Mouse (Mus musculus): ENCODE data around the gene Sertad3. TPM values are rescaled to one million over a fixed set of nuclear protein-coding genes. Genes with fewer than 3 reads are reported as not detected.

The Sertad3 gene
- total and polyA plus RNA-seq, 2 experiments = 3.5 to 6.9 TPM

GRCm38 (mm10) chr7:27455273-27455672, 18.3 kb upstream of the Sertad3 start:
- Histone ChIP-seq H3K27ac (replicated peaks; ENCODE audit: insufficient read depth, low read depth, low read length) (no peak overlapping the region), H3K36me3 (ENCODE audit: control insufficient read depth, insufficient read depth, low read length) (no peaks in the 10 kb centered on the region), H3K4me1 (ENCODE audit: control insufficient read depth, insufficient read depth, low read length) (peaks cover 6% of the 10 kb centered on the region; the same call in 1 of the 2 replicates), H3K4me3 (ENCODE audit: insufficient read depth, low read depth, low read length) (no peak overlapping the region), H3K9ac (ENCODE audit: low read depth, low read length) (no peak overlapping the region), H3K79me2 (ENCODE audit: control insufficient read depth, insufficient read depth, low read length) (peaks cover 6% of the 10 kb centered on the region; the same call in 1 of the 2 replicates), H3K27me3 (ENCODE audit: control insufficient read depth, insufficient read depth, low read length) (no peaks in the 10 kb centered on the region)
- DNase-seq (ENCODE audit: extremely low read depth, low read depth, low spot score) = no peak
- WGBS = 93% methylated on average over 3 of the region's 3 CpGs
- TF ChIP-seq POLR2A (IDR thresholded peaks at IDR 0.05; ENCODE audit: extremely low read depth, insufficient read depth, low read length) (no peak), CTCF (IDR thresholded peaks at IDR 0.05; ENCODE audit: low read depth, low read length) (no peak)

GRCm38 (mm10) chr7:27458614-27459013, 15.0 kb upstream of the Sertad3 start:
- Histone ChIP-seq H3K27me3 (ENCODE audit: control insufficient read depth, insufficient read depth, low read length) (no peaks in the 10 kb centered on the region), H3K79me2 (ENCODE audit: control insufficient read depth, insufficient read depth, low read length) (peaks cover 6% of the 10 kb centered on the region; the same call in 1 of the 2 replicates), H3K36me3 (ENCODE audit: control insufficient read depth, insufficient read depth, low read length) (peaks cover 12% of the 10 kb centered on the region; the same call in 1 of the 2 replicates), H3K4me3 (ENCODE audit: insufficient read depth, low read depth, low read length) (no peak overlapping the region), H3K4me1 (ENCODE audit: control insufficient read depth, insufficient read depth, low read length) (no peaks in the 10 kb centered on the region), H3K9ac (ENCODE audit: low read depth, low read length) (no peak overlapping the region), H3K27ac (replicated peaks; ENCODE audit: insufficient read depth, low read depth, low read length) (no peak overlapping the region)
- no peak for TF ChIP-seq POLR2A (IDR thresholded peaks at IDR 0.05; ENCODE audit: extremely low read depth, insufficient read depth, low read length)
- TF ChIP-seq CTCF (IDR thresholded peaks at IDR 0.05; ENCODE audit: low read depth, low read length) = no peak
- 92% methylated on average over 4 of the region's 4 CpGs for WGBS
- DNase-seq (ENCODE audit: extremely low read depth, low read depth, low spot score) = no peak

GRCm38 (mm10) chr7:27459640-27460039, 13.9 kb upstream of the Sertad3 start:
- WGBS = 89% methylated on average over 5 of the region's 5 CpGs
- H3K27ac ChIP-seq (replicated peaks; ENCODE audit: insufficient read depth, low read depth, low read length) = no peak overlapping the region
- H3K4me1 ChIP-seq (ENCODE audit: control insufficient read depth, insufficient read depth, low read length) = no peaks in the 10 kb centered on the region
- H3K9ac ChIP-seq (ENCODE audit: low read depth, low read length) = no peak overlapping the region
- H3K27me3 ChIP-seq (ENCODE audit: control insufficient read depth, insufficient read depth, low read length) = no peaks in the 10 kb centered on the region
- H3K4me3 ChIP-seq (ENCODE audit: insufficient read depth, low read depth, low read length) = no peak overlapping the region
- no peak for DNase-seq (ENCODE audit: extremely low read depth, low read depth, low spot score)
- TF ChIP-seq POLR2A (IDR thresholded peaks at IDR 0.05; ENCODE audit: extremely low read depth, insufficient read depth, low read length) = no peak
- no peak for TF ChIP-seq CTCF (IDR thresholded peaks at IDR 0.05; ENCODE audit: low read depth, low read length)
- peaks cover 6% of the 10 kb centered on the region; the same call in 1 of the 2 replicates for H3K79me2 ChIP-seq (ENCODE audit: control insufficient read depth, insufficient read depth, low read length)
- H3K36me3 ChIP-seq (ENCODE audit: control insufficient read depth, insufficient read depth, low read length) = peaks cover 18% of the 10 kb centered on the region

- Histone ChIP-seq H3K4me3 (ENCODE audit: insufficient read depth, low read depth, low read length) (no peak overlapping the region), H3K36me3 (ENCODE audit: control insufficient read depth, insufficient read depth, low read length) (peaks cover 18% of the 10 kb centered on the region), H3K27me3 (ENCODE audit: control insufficient read depth, insufficient read depth, low read length) (no peaks in the 10 kb centered on the region), H3K9ac (ENCODE audit: low read depth, low read length) (no peak overlapping the region), H3K79me2 (ENCODE audit: control insufficient read depth, insufficient read depth, low read length) (peaks cover 6% of the 10 kb centered on the region; the same call in 1 of the 2 replicates), H3K4me1 (ENCODE audit: control insufficient read depth, insufficient read depth, low read length) (no peaks in the 10 kb centered on the region), H3K27ac (replicated peaks; ENCODE audit: insufficient read depth, low read depth, low read length) (no peak overlapping the region)
- WGBS = 90% methylated on average over 6 of the region's 6 CpGs
- no peak for DNase-seq (ENCODE audit: extremely low read depth, low read depth, low spot score)
- no peak for TF ChIP-seq POLR2A (IDR thresholded peaks at IDR 0.05; ENCODE audit: extremely low read depth, insufficient read depth, low read length)
- no peak for TF ChIP-seq CTCF (IDR thresholded peaks at IDR 0.05; ENCODE audit: low read depth, low read length)
Observed at GRCm38 (mm10) chr7:27460477-27460876, 13.1 kb upstream of the Sertad3 start.

GRCm38 (mm10) chr7:27467648-27468047, 5.9 kb upstream of the Sertad3 start:
- no peak overlapping the region for H3K4me3 ChIP-seq (ENCODE audit: insufficient read depth, low read depth, low read length)
- H3K27me3 ChIP-seq (ENCODE audit: control insufficient read depth, insufficient read depth, low read length) = no peaks in the 10 kb centered on the region
- H3K36me3 ChIP-seq (ENCODE audit: control insufficient read depth, insufficient read depth, low read length) = peaks cover 20% of the 10 kb centered on the region
- no peaks in the 10 kb centered on the region for H3K4me1 ChIP-seq (ENCODE audit: control insufficient read depth, insufficient read depth, low read length)
- TF ChIP-seq POLR2A (IDR thresholded peaks at IDR 0.05; ENCODE audit: extremely low read depth, insufficient read depth, low read length) (no peak), CTCF (IDR thresholded peaks at IDR 0.05; ENCODE audit: low read depth, low read length) (no peak)
- no peak overlapping the region for H3K9ac ChIP-seq (ENCODE audit: low read depth, low read length)
- 56% methylated on average over 4 of the region's 4 CpGs for WGBS
- H3K79me2 ChIP-seq (ENCODE audit: control insufficient read depth, insufficient read depth, low read length) = no peaks in the 10 kb centered on the region
- H3K27ac ChIP-seq (replicated peaks; ENCODE audit: insufficient read depth, low read depth, low read length) = no peak overlapping the region
- DNase-seq (ENCODE audit: extremely low read depth, low read depth, low spot score) = no peak

GRCm38 (mm10) chr7:27471390-27472120, 2.0 kb upstream of the Sertad3 start:
- Histone ChIP-seq H3K79me2 (ENCODE audit: control insufficient read depth, insufficient read depth, low read length) (peaks cover 10% of the 10 kb centered on the region), H3K36me3 (ENCODE audit: control insufficient read depth, insufficient read depth, low read length) (peaks cover under 1% of the 10 kb centered on the region), H3K27me3 (ENCODE audit: control insufficient read depth, insufficient read depth, low read length) (no peaks in the 10 kb centered on the region), H3K4me1 (ENCODE audit: control insufficient read depth, insufficient read depth, low read length) (peaks cover 9% of the 10 kb centered on the region), H3K27ac (replicated peaks; ENCODE audit: insufficient read depth, low read depth, low read length) (no peak overlapping the region), H3K9ac (ENCODE audit: low read depth, low read length) (no peak overlapping the region), H3K4me3 (ENCODE audit: insufficient read depth, low read depth, low read length) (no peak overlapping the region)
- 90% methylated on average over 11 of the region's 11 CpGs for WGBS
- no peak for TF ChIP-seq POLR2A (IDR thresholded peaks at IDR 0.05; ENCODE audit: extremely low read depth, insufficient read depth, low read length)
- no peak for TF ChIP-seq CTCF (IDR thresholded peaks at IDR 0.05; ENCODE audit: low read depth, low read length)
- DNase-seq (ENCODE audit: extremely low read depth, low read depth, low spot score) = no peak
